Mouse (Mus musculus): ENCODE results near the gene AL732309.1.
A peak's percentile ranks its signal among the peaks of the same experiment; 100 is the strongest.
"Not testable (repeated sequence)": the region's sequence is repeated elsewhere in the genome, so short reads cannot be mapped to it uniquely, and the experiment has no call there.

Gene AL732309.1

DNA sequence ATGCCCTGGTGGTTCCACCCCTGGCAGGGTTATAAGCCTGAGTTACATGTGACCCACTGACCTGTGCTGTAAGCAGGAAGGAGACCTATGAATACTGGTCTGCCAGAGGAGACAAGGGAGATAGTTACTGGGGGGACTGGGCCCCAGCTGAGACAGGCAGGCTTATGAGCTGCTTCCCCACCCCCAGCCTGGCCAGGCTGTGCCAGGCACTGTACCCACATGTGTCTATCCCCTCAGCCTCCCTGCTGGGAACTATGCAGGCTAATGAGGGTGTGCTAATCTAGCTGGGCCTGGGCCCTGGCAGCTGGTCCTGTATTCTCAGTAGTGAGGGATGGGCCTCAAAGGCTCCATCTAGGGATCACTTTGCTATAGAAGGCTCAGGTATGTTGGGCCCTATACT lies 20.6 kb upstream of the AL732309.1 start:
- DNase-seq (ENCODE audit: low spot score), result no peak

DNA sequence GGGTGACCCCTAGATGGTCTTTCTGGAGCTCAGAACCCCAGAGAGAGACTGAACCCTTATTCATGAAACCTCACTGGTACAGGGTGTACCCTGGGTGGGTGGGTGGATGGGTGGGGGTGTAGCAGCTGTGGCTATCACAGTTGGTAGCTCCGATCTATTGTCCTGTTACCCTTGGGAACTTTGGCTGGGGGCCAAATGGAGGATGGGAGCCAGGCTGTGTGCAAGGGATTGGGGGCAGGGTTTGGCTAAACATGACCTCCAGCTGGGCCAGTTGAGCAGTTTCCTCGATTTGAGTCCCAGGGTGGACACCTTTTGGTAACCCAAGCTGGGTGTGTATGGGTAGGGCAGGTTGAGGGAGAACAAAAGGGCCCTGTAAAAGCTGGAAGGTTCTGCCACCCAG lies 20.1 kb upstream of the AL732309.1 start:
- no peak for DNase-seq (ENCODE audit: low spot score)

DNA sequence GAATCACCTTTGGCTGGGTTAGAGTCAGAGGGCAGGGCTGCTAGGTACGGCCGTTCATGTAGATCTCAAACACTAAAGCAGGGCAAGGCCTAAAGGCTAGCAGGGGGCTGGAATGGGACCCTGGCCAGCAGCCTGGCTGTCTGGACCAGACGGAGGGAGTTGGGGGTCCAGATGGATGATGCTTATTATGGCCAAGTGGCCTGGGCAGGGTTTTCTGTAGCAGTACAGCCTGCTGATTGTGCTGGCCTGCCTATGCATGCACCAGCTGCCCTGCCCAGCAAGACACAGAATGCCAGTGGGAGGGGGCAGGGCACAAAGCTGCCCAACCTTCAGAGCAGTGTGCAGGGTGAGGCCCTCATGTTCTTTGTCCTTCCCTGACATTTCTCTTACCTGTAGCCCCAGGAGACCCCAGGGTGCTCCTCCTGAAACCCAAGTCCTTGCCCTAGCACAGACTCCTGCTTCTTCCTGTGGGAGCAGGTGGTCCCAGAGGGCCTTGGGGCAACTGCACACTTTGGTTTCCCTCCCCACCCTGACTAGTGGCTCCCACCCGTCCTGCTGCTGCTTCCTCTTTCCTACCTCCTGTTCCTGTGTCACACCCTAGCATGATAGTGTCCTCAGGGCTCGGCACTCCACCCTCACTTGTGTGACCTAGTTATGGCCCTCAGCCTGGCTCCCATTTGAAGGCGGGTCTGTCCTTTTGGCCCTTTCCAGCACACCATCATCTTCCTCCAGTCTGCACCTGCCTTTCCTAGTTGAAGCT lies 19.4 kb upstream of the AL732309.1 start:
- DNase-seq (ENCODE audit: low spot score), result no peak

DNA sequence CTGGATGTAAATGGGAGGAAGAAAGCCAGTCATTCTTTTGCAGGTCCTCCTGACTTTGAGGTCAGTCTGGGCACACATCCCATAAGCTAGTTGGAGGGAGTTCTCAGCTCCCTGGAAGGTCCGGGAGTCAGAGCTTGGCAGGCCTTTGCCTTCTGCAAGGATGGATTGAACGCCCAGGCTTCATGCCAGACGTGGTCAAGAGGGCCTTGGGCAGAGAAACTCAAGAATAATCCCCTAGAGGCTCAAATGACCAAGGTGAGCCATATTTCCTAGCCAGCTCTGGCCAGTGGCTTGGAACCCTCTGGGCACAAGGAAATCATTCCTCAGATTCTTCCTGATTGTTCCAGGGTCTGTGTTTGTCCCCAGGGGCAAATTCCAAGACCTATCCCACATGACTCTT lies 18.2 kb upstream of the AL732309.1 start:
- DNase-seq (ENCODE audit: low spot score), result no peak

DNA sequence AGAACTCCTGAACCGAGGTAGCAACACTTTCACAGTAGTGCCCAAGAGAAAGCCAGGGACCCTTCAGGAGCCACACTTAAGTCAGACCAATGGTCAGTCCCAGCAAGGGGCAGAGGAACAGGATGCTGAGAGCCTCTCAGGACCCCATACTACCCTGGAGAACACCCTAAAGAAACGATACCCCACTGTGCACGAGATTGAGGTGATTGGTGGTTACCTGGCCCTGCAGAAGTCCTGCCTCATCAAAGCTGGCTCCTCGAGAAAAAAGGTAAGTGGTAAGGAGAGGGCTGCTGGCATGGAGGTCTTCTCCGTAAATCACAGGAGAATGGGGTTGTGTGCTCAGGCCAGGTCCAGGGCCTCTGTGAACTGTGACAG lies 17.6 kb upstream of the AL732309.1 start:
- no peak for DNase-seq (ENCODE audit: low spot score)

DNA sequence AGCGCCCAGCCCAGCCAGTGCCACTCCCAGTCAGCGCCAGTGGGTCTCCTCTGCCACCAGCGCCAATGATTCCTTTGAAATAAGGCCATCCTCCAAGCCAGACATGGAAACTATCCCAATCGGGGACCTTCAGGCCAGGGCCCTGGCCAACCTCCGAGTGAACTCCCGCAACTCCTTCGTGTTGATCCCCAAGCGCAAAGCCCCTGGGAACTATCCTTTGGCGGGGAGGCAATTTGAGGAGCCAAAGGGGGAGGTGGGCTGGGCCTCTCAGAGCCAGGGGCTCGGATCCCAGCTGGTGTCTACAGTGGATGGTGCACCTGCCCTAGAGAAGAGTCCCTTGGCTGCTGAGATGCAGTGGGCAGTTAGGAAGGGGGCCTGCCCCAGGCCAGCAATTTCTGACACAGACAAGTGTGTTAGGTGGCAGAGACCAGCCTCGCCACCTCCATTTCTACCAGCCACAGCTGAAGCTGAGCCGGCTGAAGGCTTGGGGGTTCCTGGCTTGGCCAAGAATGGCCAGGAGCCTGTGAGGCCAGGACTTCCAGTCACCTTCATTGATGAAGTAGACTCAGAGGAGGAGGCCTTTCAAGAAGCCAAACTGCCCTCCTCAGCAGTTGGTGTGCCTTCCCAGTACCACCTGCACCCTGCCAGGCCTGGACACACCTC lies 17.1 kb upstream of the AL732309.1 start:
- DNase-seq (ENCODE audit: low spot score), result no peak

DNA sequence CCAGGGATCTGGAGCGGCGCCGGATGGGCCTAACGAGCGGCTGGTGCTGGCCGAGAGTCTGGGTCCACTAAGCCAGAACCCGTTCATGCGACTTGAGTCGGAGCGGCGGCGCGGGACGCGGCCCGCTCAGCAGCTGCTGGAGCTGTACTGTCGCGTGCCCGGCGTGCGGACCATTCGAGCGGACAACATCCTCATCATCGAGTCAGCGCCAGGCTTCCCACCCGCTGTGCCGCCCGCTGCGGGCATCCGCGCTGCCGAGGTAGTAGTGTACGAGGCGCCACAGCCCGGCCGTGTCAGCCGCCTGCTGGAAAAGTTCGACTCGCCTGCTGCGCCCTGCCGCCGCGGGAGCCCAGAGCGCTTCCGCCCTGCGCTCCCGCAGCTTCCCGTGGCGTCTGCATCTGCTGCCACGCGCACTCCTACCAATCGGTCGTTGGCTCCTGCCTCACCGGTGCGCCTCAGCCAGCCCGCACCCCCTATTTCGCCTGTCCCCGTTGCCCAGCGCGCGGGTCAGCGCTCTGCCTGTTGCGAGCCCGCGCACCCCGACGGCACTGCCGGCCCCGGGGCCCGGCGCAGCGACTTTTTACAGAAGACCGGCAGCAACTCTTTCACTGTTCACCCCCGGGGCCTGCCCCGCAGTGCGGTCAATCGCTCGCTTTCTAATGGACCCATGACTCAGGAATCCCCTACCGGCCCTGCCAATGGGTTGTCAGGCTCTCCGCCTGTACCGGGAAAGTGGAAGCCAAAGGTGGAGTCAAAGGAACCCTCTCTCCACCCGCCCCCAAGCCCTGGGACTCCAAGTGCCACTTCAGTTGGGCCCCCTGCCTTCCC lies 16.3 kb upstream of the AL732309.1 start:
- peak; percentile 51 for DNase-seq (ENCODE audit: low spot score)

DNA sequence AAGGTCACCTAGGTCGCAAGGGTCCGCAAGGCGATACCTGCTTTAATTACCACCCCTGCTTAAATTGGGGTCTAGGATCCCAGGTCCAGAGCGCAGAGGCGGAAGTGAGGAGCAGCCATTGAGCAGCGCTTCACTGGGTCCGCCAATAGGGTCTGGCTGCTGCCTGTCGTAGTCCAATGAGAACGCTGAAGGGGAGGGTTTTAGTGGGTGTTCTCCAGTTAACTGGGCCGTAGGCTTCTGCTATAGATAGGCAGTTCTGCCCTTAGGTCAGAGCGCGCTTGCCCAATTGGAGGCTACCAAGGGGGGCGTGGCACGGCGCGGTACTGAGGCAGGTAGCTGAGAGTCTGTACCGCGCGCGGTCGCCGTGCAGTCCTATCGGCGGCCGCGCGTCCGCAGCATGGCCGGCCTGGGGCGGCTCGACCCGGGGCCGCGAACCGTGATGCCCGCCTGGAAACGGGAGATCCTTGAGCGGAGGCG lies 15.7 kb upstream of the AL732309.1 start, which contains the start of gene Tprn:
Gene Tprn, plus strand, starts transcription at position 328 of the 477 bp plus-strand sequence.
- DNase-seq (ENCODE audit: low spot score), result peak; percentile 95

DNA sequence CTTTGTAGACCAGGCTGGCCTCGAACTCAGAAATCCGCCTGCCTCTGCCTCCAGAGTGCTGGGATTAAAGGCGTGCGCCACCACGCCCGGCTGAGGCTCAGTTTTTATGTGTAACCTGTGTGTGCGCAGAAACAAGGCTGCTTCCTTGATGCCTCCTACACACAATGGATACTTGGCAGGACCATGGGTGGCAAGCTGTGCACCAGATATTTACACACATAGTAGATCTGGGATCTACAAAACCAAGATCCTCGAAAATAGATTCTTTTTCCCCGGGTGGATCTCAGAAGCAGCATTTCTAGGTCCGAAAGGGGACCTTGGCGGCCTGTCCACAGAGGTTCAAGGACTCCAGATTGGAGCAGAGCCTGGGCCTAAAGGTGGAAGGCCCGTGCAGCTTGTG lies 15.2 kb upstream of the AL732309.1 start:
- no peak for DNase-seq (ENCODE audit: low spot score)

DNA sequence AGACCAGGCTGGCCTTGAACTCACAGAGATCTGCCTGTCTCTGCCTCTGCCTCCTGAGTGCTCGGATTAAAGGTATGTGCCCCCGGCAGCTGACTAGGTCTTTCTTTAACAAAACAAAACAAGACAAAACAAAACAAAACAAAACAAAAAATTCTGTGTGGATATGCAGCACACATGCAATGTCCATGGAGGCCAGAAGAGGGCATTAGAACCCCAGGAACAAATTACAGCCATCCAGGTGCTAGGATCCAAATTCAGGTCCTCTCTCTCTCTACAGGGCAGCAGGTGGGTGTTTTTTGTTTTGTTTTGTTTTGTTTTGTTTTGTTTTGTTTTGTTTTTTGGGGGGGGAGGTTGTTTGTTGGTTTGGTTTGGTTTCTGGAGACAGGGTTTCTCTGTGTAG lies 12.2 kb upstream of the AL732309.1 start:
- DNase-seq (ENCODE audit: low spot score), result peak; percentile 35

DNA sequence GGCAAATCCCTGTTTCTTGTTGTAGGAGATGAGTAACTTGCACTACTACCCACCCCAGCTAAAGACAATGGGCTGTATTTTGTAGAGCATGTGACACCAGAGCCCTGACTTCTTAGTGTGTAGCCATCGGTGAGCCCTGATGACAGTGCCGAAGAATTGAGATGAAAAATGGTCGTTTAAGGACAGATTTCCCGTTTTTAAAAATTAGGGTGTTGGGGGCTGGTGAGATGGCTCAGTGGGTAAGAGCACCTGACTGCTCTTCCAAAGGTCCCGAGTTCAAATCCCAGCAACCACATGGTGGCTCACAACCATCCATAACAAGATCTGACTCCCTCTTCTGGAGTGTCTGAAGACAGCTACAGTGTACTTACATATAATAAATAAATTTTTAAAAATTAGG lies 10.6 kb upstream of the AL732309.1 start:
- not testable (repeated sequence) for DNase-seq (ENCODE audit: low spot score)

DNA sequence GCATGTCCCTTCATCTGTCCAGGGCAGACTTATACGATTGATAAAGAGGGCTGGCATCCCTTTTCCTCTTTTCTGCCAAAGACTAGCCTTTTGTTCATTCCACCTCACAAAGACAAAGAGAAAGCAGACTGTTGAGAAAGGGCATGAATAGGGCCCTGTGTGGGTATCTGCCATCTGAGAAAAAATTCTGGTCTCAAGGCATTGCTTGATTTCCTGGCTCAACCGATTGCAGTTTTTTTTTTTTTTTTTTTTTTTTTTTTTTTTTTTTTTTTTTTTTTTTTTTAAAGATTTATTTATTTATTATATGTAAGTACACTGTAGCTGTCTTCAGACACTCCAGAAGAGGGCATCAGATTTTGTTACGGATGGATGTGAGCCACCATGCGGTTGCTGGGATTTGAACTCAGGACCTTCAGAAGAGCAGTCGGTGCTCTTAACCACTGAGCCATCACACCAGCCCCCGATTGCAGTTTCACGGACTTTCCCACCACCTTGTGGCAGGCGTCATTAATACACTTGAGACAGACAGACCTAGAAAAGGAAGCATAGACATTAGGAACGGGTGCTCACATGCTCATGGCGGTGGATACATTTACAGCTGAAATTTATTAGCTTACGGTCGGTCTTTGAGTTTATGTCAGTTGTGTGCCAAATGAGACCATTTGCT lies 9.9 kb upstream of the AL732309.1 start:
- DNase-seq (ENCODE audit: low spot score), result peak; percentile 73

DNA sequence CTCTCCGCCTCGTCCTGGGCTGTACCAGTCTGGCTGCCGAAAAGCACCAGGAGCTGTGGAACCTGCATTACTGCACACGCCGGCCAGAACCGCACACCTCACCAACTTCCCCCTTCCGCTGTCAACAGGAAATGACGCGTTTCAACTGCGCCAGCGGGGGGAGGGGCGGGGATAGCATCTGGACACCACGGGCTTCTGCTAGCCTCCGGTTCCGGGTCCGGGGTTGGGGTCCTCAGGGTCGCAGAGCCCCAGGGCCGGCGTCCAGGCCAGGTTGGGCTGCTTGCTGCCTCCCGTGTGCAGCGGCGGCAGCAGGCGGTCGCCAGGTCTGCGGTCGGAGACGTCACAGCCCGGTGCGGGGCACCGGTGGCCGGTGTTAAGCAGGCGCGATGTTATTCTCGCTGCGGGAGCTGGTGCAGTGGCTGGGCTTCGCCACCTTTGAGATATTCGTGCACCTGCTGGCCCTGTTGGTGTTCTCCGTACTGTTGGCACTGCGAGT lies 8.7 kb upstream of the AL732309.1 start, which contains the start of gene Tmem203:
Gene Tmem203, plus strand, starts transcription at position 156 of the 496 bp plus-strand sequence.
- peak; percentile 89 for DNase-seq (ENCODE audit: low spot score)

DNA sequence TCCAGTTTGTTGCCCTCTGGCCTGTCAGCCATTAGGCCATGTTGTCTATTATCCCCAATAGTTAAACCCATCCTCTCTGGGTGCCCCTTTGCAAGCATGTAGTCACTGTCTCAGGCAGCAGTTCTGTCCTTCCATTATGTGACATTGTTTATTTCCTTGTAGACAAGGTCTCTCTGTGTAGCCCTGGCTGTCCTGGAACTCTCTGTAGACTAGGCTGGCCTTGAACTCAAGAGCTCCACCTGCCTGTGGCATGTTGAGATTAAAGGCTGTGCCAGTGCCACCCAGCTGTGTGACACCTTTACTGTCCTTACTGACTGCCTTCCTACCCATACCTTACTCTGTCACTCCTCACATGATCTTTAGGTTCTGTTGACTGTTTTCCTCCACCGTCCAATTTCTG lies 5.7 kb upstream of the AL732309.1 start:
- no peak for DNase-seq (ENCODE audit: low spot score)

DNA sequence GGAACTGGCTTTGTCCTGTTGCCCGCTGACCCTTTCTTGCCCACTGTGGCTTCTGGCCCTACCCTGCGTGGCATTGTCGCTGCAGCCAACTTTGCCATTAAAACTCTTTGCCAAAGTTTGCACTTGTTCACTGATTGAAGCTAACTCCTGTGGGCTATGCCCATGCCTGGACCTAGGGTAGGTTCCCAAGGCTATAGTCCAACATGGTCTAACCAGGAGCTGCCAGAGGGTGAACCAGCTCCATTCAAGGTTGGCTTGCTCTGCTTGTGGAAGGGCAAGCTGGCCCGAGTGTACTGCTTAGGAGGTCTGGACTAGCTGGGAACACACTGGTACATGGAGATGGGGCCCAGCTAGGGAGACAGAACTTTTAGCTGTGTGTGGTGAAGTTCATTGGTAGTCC lies 2.5 kb downstream of the AL732309.1 start:
- no peak for DNase-seq (ENCODE audit: low spot score)

DNA sequence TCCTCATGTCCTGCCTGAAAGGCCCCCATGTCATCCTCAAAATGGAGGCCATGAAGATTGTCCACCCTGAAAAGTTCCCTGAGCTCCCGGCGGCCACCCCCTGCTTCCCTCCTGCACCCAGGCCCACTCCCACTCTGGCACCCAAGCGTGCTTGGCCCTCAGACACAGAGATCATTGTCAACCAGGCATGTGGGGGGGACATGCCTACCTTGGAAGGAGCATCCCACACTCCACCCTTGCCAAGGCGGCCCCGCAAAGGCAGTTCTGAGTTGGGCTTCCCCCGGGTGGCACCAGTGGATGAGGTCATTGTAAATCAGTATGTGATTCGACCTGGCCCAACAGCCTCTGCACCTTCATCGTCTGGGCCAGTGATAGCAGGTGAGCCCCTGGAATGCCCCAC lies 3.3 kb downstream of the AL732309.1 start:
- DNase-seq (ENCODE audit: low spot score), result no peak

DNA sequence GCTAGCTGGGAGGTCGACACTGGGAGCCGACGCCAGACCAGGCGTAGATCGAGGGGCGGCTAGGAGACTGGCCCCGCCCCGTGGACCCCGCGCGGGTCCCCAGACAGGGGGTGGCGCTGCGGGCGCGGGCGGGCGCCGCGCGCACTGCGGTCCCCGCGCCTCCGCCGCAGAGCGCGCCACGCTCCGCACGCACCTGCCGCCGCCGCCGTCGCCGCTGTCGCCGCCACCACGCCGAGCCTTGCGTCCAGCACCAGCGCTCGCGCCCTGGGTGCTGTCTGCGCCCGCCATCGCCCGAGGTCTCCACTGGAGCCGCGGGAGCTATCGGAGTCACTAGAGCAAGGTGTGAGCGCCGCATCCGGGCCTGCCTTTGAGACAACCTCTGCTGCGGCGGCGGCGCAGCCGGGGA lies 4.6 kb downstream of the AL732309.1 start, which contains the start of the genes Rnf208 and Cysrt1:
Gene Rnf208, plus strand, starts transcription at position 155 of the 406 bp plus-strand sequence.
Gene Cysrt1, minus strand, starts transcription at position 352 of the 406 bp plus-strand sequence.
- DNase-seq (ENCODE audit: low spot score), result no peak

DNA sequence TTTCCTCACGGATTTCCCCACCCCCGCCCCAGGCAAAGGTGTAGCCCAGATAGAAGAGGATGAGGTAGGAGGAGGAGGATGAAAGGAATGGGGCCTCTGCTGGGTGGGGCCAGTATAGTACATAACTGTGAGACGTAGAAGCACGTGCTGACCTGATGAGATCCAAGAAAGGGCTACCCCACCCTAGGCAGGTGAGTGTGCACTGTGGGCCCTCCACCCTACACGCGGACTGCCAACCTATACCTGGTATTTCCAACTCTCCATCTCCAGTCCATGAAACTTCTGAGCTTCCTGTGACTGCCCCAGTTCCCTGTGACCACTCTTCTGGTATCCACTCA lies 5.3 kb downstream of the AL732309.1 start:
- DNase-seq (ENCODE audit: low spot score), result no peak

DNA sequence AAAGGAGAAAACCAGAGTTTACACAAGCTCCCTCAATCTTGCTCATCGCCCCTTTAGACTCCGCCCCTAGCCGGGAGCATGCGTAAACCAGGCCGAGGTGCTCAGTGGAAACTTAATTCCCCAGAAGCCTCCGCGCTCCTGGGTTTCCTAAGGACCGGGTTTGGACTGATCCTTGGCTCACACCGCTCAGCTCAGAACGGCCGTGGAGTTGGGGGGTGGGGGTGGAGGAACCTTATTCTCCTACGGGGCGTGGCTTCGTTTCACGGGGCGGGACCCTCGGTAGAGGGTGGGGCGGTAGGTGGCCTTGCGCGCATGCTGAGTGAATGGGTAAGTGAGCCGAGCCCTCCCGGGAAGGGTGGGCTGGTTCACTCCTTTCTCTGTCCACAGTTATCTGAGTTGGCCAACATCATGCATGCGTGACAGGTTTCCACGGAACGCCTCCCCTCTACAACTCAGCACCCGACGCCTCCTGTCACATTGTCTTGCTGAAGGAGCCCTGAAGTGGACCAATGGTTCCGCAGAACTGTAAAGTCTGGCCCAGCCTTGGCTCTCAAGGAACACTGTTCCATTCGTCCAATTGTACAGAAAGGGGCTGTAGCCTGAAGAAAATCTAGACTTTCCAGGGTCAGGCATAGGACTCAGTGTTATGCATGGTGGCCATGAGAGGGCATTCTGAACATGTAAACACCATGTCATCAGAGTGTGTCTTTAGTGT lies 5.8 kb downstream of the AL732309.1 start:
- peak; percentile 63 for DNase-seq (ENCODE audit: low spot score)

DNA sequence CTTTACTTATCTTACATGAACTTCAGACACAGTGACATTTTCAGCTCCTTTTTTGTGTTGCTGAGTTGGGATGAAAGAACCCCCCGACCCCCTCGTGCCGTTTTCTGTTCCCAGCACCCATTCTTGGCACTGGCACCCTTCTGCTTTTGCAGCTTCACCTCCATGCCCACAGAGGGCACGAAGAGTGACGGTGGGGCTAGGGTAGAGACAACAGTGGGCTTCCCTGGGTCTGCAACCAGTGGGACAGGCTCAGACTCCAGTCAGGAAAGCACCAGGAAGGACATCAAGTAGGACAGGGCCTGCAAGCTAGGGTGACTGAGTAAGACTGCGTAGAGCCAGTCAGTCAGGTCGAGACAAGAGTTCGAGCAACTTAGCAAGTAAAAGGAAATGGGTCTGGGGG lies 6.4 kb downstream of the AL732309.1 start:
- no peak for DNase-seq (ENCODE audit: low spot score)

DNA sequence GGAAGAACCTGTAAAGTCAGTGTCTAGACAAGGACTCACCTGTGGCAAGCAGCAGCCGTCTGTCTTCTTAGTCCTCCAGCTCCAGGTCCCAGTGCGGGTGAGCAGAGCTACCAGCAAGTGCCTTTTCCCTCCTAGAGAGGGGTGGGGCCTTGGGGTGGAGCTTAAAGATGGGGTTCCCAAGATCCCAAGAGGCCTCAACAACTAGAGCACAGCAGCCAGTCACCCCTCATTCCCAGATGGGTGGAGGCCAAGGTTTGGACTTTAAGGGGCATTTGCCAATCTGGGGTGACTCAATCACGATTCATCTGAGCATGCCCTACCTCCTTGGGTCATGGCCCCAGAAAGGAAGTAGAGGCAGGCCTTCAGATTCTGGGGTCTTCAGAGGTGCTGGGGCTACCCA lies 6.9 kb downstream of the AL732309.1 start:
- no peak for DNase-seq (ENCODE audit: low spot score)
